Mouse (Mus musculus): ENCODE measurements around the gene 4933427D14Rik. TPM values are rescaled to one million over a fixed set of nuclear protein-coding genes. Genes with fewer than 3 reads are reported as not detected.

The 4933427D14Rik gene
- total and polyA plus RNA-seq, 3 experiments, result 14.5 to 19.6 TPM; not detected in 1

GRCm38 (mm10) chr11:72147910-72148309 is 59.3 kb downstream of the 4933427D14Rik start:
- Histone ChIP-seq H3K36me3 (ENCODE audit: control insufficient read depth in 1 of 2, insufficient read depth in 2 of 2, low read length in 2 of 2) (no peaks in the 10 kb centered on the region), H3K4me1 (ENCODE audit: control insufficient read depth in 1 of 2, insufficient read depth in 2 of 2, low read length in 2 of 2) (no peaks in the 10 kb centered on the region)
- TF ChIP-seq ZC3H11A (IDR thresholded peaks at IDR 0.05; ENCODE audit: low read depth, low read length) (no peak), TCF12 (IDR thresholded peaks at IDR 0.05; ENCODE audit: low read depth, low read length) (no peak), CHD1 (IDR thresholded peaks at IDR 0.05; ENCODE audit: low read depth, low read length) (no peak), RAD21 (IDR thresholded peaks at IDR 0.05; ENCODE audit: low read depth, low read length) (no peak), CTCF (IDR thresholded peaks at IDR 0.05 in 2 of 3, conservative IDR thresholded peaks at IDR 0.05 in 1 of 3; ENCODE audit: control insufficient read depth in 1 of 3, insufficient read depth in 1 of 3, low read depth in 2 of 3, low read length in 3 of 3, poor library complexity in 1 of 3, severe bottlenecking in 1 of 3) (no peak), MAX (IDR thresholded peaks at IDR 0.05; ENCODE audit: low read length) (no peak), MAZ (IDR thresholded peaks at IDR 0.05; ENCODE audit: low read depth, low read length) (no peak), ZNF384 (IDR thresholded peaks at IDR 0.05; ENCODE audit: low read depth, low read length) (no peak), NRF1 (IDR thresholded peaks at IDR 0.05; ENCODE audit: insufficient read depth, low read depth, low read length, poor library complexity, severe bottlenecking) (no peak), USF2 (IDR thresholded peaks at IDR 0.05; ENCODE audit: borderline replicate concordance in 1 of 2, insufficient read depth in 1 of 2, low read depth in 1 of 2, low read length in 2 of 2) (no peak)

GRCm38 (mm10) chr11:72145877-72146248 is 61.4 kb downstream of the 4933427D14Rik start:
- TF ChIP-seq USF1 (IDR thresholded peaks at IDR 0.05; ENCODE audit: low read depth, low read length) (no peak), ZKSCAN1 (IDR thresholded peaks at IDR 0.05; ENCODE audit: low read depth, low read length) (no peak), JUND (IDR thresholded peaks at IDR 0.05; ENCODE audit: low read depth, low read length) (no peak), POLR2A (IDR thresholded peaks at IDR 0.05; ENCODE audit: control insufficient read depth in 1 of 2, insufficient read depth in 1 of 2, low read depth in 1 of 2, low read length in 2 of 2, poor library complexity in 1 of 2) (no peak), MYC (IDR thresholded peaks at IDR 0.05; ENCODE audit: low read depth, low read length) (no peak), RAD21 (IDR thresholded peaks at IDR 0.05; ENCODE audit: low read depth, low read length) (no peak), CHD2 (IDR thresholded peaks at IDR 0.05; ENCODE audit: low read length) (no peak), CHD1 (IDR thresholded peaks at IDR 0.05; ENCODE audit: low read depth, low read length) (no peak), ZC3H11A (IDR thresholded peaks at IDR 0.05; ENCODE audit: low read depth, low read length) (no peak), MAZ (IDR thresholded peaks at IDR 0.05; ENCODE audit: low read depth, low read length) (no peak), MXI1 (IDR thresholded peaks at IDR 0.05; ENCODE audit: low read depth, low read length) (no peak), POLR2AphosphoS2 (IDR thresholded peaks at IDR 0.05; ENCODE audit: low read length) (no peak), MAX (IDR thresholded peaks at IDR 0.05; ENCODE audit: low read length) (no peak), ZNF384 (IDR thresholded peaks at IDR 0.05; ENCODE audit: low read depth, low read length) (no peak), CTCF (IDR thresholded peaks at IDR 0.05 in 2 of 3, conservative IDR thresholded peaks at IDR 0.05 in 1 of 3; ENCODE audit: control insufficient read depth in 1 of 3, insufficient read depth in 1 of 3, low read depth in 2 of 3, low read length in 3 of 3, poor library complexity in 1 of 3, severe bottlenecking in 1 of 3) (no peak), SIN3A (IDR thresholded peaks at IDR 0.05; ENCODE audit: low read length) (no peak), HCFC1 (IDR thresholded peaks at IDR 0.05; ENCODE audit: low read depth, low read length) (no peak), USF2 (IDR thresholded peaks at IDR 0.05; ENCODE audit: borderline replicate concordance in 1 of 2, insufficient read depth in 1 of 2, low read depth in 1 of 2, low read length in 2 of 2) (no peak), ELF1 (IDR thresholded peaks at IDR 0.05; ENCODE audit: low read depth, low read length) (no peak)
- Histone ChIP-seq H3K27ac (ENCODE audit: control insufficient read depth, low read depth, low read length) (no peak overlapping the region), H3K9ac (ENCODE audit: control insufficient read depth, low read depth, low read length, poor library complexity, severe bottlenecking) (no peak overlapping the region), H3K9me3 (replicated peaks; ENCODE audit: insufficient read depth, low read length) (no peaks in the 10 kb centered on the region), H3K36me3 (ENCODE audit: control insufficient read depth in 1 of 2, insufficient read depth in 2 of 2, low read length in 2 of 2) (no peaks in the 10 kb centered on the region), H3K27me3 (ENCODE audit: control insufficient read depth in 1 of 2, insufficient read depth in 2 of 2, low read length in 2 of 2) (peaks cover 0 to 1% of the 10 kb centered on the region in 2 experiments; a peak in 1 of 4 replicates), H3K4me1 (ENCODE audit: control insufficient read depth in 1 of 2, insufficient read depth in 2 of 2, low read length in 2 of 2) (no peaks in the 10 kb centered on the region), H3K79me2 (ENCODE audit: control insufficient read depth, insufficient read depth, low read length, poor library complexity) (no peaks in the 10 kb centered on the region), H3K4me3 (ENCODE audit: control insufficient read depth in 1 of 2, insufficient read depth in 1 of 2, low read depth in 2 of 2, low read length in 2 of 2) (no peak overlapping the region)
- no peak for DNase-seq (ENCODE audit: low read depth, low spot score)

More at GRCm38 (mm10) chr11:72147910-72148309, 59.3 kb downstream of the 4933427D14Rik start:
- peaks cover 0 to 1% of the 10 kb centered on the region in 2 experiments; a peak in 1 of 4 replicates for H3K27me3 ChIP-seq (ENCODE audit: control insufficient read depth in 1 of 2, insufficient read depth in 2 of 2, low read length in 2 of 2)
- H3K4me3 ChIP-seq (ENCODE audit: control insufficient read depth in 1 of 2, insufficient read depth in 1 of 2, low read depth in 2 of 2, low read length in 2 of 2), result no peak overlapping the region
- DNase-seq (ENCODE audit: low read depth, low spot score), result no peak
- H3K79me2 ChIP-seq (ENCODE audit: control insufficient read depth, insufficient read depth, low read length, poor library complexity), result no peaks in the 10 kb centered on the region
- H3K27ac ChIP-seq (ENCODE audit: control insufficient read depth, low read depth, low read length), result no peak overlapping the region
- no peaks in the 10 kb centered on the region for H3K9me3 ChIP-seq (replicated peaks; ENCODE audit: insufficient read depth, low read length)
- H3K9ac ChIP-seq (ENCODE audit: control insufficient read depth, low read depth, low read length, poor library complexity, severe bottlenecking), result no peak overlapping the region

Data from MEL (cell line).